Mouse (Mus musculus): ENCODE measurements around the gene Ano10. TPM values are rescaled to one million over a fixed set of nuclear protein-coding genes. Genes with fewer than 3 reads are reported as not detected.

Ano10 gene
- total and polyA plus RNA-seq, 2 experiments from 2014 or later, result 29.9 to 33.0 TPM

DNA sequence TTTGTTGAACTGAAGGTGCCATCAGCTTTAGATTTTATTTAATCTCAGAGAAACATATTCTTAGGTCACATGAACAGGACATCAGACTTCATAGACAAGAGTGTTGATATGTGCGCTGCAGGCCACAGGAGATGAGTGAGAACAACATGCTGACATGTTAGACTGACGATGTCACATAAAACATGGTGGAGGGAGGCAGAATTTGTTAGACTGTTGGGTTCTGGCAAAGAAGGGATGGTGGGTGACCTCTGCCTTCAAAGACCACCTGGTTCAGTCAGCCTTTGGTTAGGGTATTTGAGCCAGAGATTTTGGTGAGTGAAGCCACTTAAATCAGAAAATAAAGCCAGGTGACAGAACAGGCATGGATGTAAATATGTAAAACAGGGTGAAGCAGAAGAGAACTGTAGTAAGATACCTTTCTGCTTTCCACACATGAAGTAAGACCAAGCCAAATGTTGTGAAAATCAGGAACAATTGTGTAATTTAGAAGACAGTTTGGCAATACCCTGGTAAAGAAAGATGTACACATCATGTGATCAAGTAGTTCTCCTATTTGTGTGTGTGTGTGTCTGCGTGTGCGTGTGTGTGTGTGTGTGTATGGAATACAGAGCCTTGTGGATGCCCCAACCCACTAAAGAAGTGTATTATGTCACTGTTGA is 155.7 kb downstream of the Ano10 start:
- ATAC-seq (ENCODE audit: low FRiP score), result no peak
- no peaks in the 10 kb centered on the region for H3K4me1 ChIP-seq (ENCODE audit: insufficient read depth, low read length)
- no peak overlapping the region for H3K27ac ChIP-seq (ENCODE audit: low read depth, low read length)
- no peak overlapping the region for H3K4me2 ChIP-seq (ENCODE audit: low read depth, low read length, poor library complexity, severe bottlenecking)
- no peak for TF ChIP-seq CTCF (IDR thresholded peaks at IDR 0.05)
- no peaks in the 10 kb centered on the region for H3K27me3 ChIP-seq (ENCODE audit: insufficient read depth, low read length)
- H3K36me3 ChIP-seq (ENCODE audit: insufficient read depth, low read length), result peaks cover 8% of the 10 kb centered on the region; the same call in 1 of the 2 replicates
- no peak for DNase-seq (ENCODE audit: low spot score)
- H3K9ac ChIP-seq (replicated peaks; ENCODE audit: low read length, poor library complexity, severe bottlenecking), result no peak overlapping the region
- no peaks in the 10 kb centered on the region for H3K9me3 ChIP-seq (ENCODE audit: low read length)
- 90% methylated on average over 4 of the region's 4 CpGs for WGBS
- H3K4me3 ChIP-seq (ENCODE audit: low read depth, low read length), result no peak overlapping the region

- Histone ChIP-seq H3K4me1 (ENCODE audit: insufficient read depth, low read length) (no peaks in the 10 kb centered on the region), H3K27me3 (ENCODE audit: insufficient read depth, low read length) (no peaks in the 10 kb centered on the region), H3K9me3 (ENCODE audit: low read length) (no peaks in the 10 kb centered on the region), H3K4me2 (ENCODE audit: low read depth, low read length, poor library complexity, severe bottlenecking) (no peak overlapping the region), H3K36me3 (ENCODE audit: insufficient read depth, low read length) (peaks cover 8% of the 10 kb centered on the region; the same call in 1 of the 2 replicates), H3K27ac (ENCODE audit: low read depth, low read length) (no peak overlapping the region), H3K4me3 (ENCODE audit: low read depth, low read length) (no peak overlapping the region), H3K9ac (replicated peaks; ENCODE audit: low read length, poor library complexity, severe bottlenecking) (no peak overlapping the region)
- WGBS, result 45% methylated on average over 1 of the region's 1 CpGs
- TF ChIP-seq CTCF (IDR thresholded peaks at IDR 0.05), result no peak
- ATAC-seq (ENCODE audit: low FRiP score), result no peak
- no peak for DNase-seq (ENCODE audit: low spot score)
Measured at GRCm38 (mm10) chr9:122137960-122138359, 156.3 kb downstream of the Ano10 start.

GRCm38 (mm10) chr9:122135885-122136170 is 158.4 kb downstream of the Ano10 start:
- H3K4me3 ChIP-seq (ENCODE audit: low read depth, low read length), result no peak overlapping the region
- no peak overlapping the region for H3K4me2 ChIP-seq (ENCODE audit: low read depth, low read length, poor library complexity, severe bottlenecking)
- H3K9ac ChIP-seq (replicated peaks; ENCODE audit: low read length, poor library complexity, severe bottlenecking), result no peak overlapping the region
- H3K9me3 ChIP-seq (ENCODE audit: low read length), result no peaks in the 10 kb centered on the region
- WGBS, result 84% methylated on average over 2 of the region's 2 CpGs
- no peak overlapping the region for H3K27ac ChIP-seq (ENCODE audit: low read depth, low read length)
- no peak for TF ChIP-seq CTCF (IDR thresholded peaks at IDR 0.05)
- H3K4me1 ChIP-seq (ENCODE audit: insufficient read depth, low read length), result no peaks in the 10 kb centered on the region
- no peaks in the 10 kb centered on the region for H3K27me3 ChIP-seq (ENCODE audit: insufficient read depth, low read length)
- DNase-seq (ENCODE audit: low spot score), result no peak
- no peak for ATAC-seq (ENCODE audit: low FRiP score)
- H3K36me3 ChIP-seq (ENCODE audit: insufficient read depth, low read length), result peaks cover 13% of the 10 kb centered on the region; the same call in 1 of the 2 replicates

DNA sequence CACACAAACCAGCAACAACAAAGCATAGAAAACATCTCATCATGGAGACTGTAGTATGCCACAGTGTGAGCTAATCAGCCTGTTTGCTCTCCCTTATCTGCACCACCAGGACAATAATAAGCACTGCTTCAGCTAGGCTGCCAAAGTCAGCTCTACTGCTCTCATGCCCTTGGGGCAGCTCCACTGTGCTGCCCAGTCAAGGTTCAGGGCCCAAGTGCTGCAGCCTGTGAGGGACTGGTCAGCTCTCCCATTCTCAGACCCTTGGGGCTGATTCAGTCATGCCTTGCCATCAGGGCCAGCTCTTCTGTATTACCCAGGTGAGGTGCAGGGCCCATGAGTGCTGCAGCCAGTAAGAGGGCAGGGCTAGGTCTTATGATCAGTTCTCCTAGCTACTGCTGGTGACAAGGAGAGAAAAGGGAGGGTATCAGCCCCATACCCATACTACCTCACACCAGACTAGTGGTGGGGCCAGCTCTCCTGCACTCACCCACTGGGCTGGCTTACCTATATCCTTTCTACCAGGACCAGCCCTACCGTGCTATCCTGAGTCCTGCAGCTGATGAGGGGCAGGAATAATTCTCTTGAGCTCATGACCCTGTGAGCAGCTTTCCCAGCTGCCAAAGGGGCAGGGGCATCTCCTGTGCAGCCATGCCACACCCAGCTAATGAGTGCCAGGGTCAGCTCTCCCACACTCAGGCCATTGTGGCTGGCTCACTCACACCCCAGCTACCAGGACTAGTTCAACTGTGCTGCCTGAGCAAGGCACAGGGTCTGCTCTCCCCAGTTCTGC is 158.9 kb downstream of the Ano10 start:
- 70% methylated on average over 1 of the region's 1 CpGs for WGBS
- Histone ChIP-seq H3K36me3 (ENCODE audit: insufficient read depth, low read length) (peaks cover 13% of the 10 kb centered on the region; the same call in 1 of the 2 replicates), H3K4me3 (ENCODE audit: low read depth, low read length) (no peak overlapping the region), H3K9me3 (ENCODE audit: low read length) (no peaks in the 10 kb centered on the region), H3K9ac (replicated peaks; ENCODE audit: low read length, poor library complexity, severe bottlenecking) (no peak overlapping the region), H3K27ac (ENCODE audit: low read depth, low read length) (no peak overlapping the region), H3K4me2 (ENCODE audit: low read depth, low read length, poor library complexity, severe bottlenecking) (no peak overlapping the region), H3K4me1 (ENCODE audit: insufficient read depth, low read length) (0 out of 2 replicates have a peak, but pooled peaks cover 1% of the 10 kb centered on the region), H3K27me3 (ENCODE audit: insufficient read depth, low read length) (no peaks in the 10 kb centered on the region)
- DNase-seq (ENCODE audit: low spot score), result no peak
- ATAC-seq (ENCODE audit: low FRiP score), result no peak
- TF ChIP-seq CTCF (IDR thresholded peaks at IDR 0.05), result no peak

DNA sequence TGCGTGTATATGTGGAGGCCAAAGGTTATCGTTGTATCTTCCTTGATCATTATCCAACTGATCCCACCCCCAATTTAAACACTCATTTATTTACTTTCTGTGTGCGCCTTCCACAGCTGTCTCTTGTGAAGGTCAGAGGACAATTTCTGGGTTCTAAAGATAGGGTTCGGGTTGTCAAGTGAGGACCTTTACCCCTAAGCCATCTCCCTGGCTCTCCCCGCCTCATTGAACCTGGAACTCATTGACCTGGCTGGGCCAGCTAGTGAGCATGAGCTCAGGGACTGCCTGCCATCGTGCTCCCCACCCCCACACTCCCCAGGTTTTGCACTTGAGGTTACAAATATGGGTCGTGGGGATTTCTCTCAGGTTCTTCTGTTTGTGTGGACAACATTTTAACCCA is 162.1 kb downstream of the Ano10 start:
- Histone ChIP-seq H3K4me1 (ENCODE audit: insufficient read depth, low read length) (0 out of 2 replicates have a peak, but pooled peaks cover 3% of the 10 kb centered on the region), H3K27ac (ENCODE audit: low read depth, low read length) (no peak overlapping the region; the same call in 1 of the 2 replicates), H3K9me3 (ENCODE audit: low read length) (no peaks in the 10 kb centered on the region), H3K36me3 (ENCODE audit: insufficient read depth, low read length) (0 out of 2 replicates have a peak, but pooled peaks cover 5% of the 10 kb centered on the region), H3K4me3 (ENCODE audit: low read depth, low read length) (no peak overlapping the region), H3K27me3 (ENCODE audit: insufficient read depth, low read length) (no peaks in the 10 kb centered on the region), H3K9ac (replicated peaks; ENCODE audit: low read length, poor library complexity, severe bottlenecking) (no peak overlapping the region), H3K4me2 (ENCODE audit: low read depth, low read length, poor library complexity, severe bottlenecking) (no peak overlapping the region)
- no peak for DNase-seq (ENCODE audit: low spot score)
- TF ChIP-seq CTCF (IDR thresholded peaks at IDR 0.05), result no peak
- ATAC-seq (ENCODE audit: low FRiP score), result no peak
- WGBS, result 90% methylated on average over 7 of the region's 7 CpGs

GRCm38 (mm10) chr9:122130666-122131065 is 163.6 kb downstream of the Ano10 start:
- Histone ChIP-seq H3K9me3 (ENCODE audit: low read length) (no peaks in the 10 kb centered on the region), H3K4me2 (ENCODE audit: low read depth, low read length, poor library complexity, severe bottlenecking) (no peak overlapping the region), H3K36me3 (ENCODE audit: insufficient read depth, low read length) (0 out of 2 replicates have a peak, but pooled peaks cover 5% of the 10 kb centered on the region), H3K27ac (ENCODE audit: low read depth, low read length) (no peak overlapping the region), H3K9ac (replicated peaks; ENCODE audit: low read length, poor library complexity, severe bottlenecking) (no peak overlapping the region), H3K27me3 (ENCODE audit: insufficient read depth, low read length) (no peaks in the 10 kb centered on the region), H3K4me1 (ENCODE audit: insufficient read depth, low read length) (0 out of 2 replicates have a peak, but pooled peaks cover 3% of the 10 kb centered on the region), H3K4me3 (ENCODE audit: low read depth, low read length) (no peak overlapping the region)
- ATAC-seq (ENCODE audit: low FRiP score) (no peak), DNase-seq (ENCODE audit: low spot score) (no peak)
- WGBS, result 36% methylated on average over 3 of the region's 3 CpGs
- TF ChIP-seq CTCF (IDR thresholded peaks at IDR 0.05), result no peak
